Mouse (Mus musculus) MEL-GATA-1-ER (cell line): ENCODE measurements at regions not wholly inside any gene's neighbourhood (a gene's known extent, or its start where the extent isn't known, plus 50 kb on each side); places are given as distances from the start of the nearest gene placed in this dataset.
A peak's percentile ranks its signal among the peaks of the same experiment; 100 is the strongest.
"Not testable (repeated sequence)": the region's sequence is repeated elsewhere in the genome, so short reads cannot be mapped to it uniquely, and the experiment has no call there.

Experiments
- DNase-seq: peaks from one replicate; pipeline ENCODE4 v3.0.0-alpha.2; 2012; ENCODE audit warnings: low read depth; ENCODE audit errors: extremely low read depth

GRCm38 (mm10) chr6:22523582-22524234 is 167.7 kb upstream of the Fam3c start:
- DNase-seq = no peak

DNA sequence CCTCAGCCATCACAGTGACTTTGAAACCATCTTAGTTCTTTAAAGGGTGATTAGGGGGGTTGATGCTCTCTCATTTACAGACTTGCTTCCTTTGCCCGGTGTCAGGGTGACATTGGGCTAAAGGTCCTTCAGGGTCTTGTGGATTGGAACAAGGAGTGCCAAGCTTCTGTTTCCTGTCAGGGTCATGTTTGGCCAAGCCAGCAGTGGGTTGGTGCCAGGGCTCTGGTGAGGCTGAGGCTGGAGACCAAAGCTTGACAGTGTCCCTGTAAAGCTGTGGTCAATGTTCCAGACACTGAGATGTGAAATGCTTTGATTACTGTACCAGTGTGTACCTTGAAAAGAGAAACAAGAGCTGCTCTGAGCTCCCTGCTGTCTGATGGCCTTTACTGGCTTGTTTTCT is 150.8 kb upstream of the Fam3c start:
- no peak for DNase-seq

- DNase-seq = no peak
Measured at GRCm38 (mm10) chr6:22497306-22497705, 141.3 kb upstream of the Fam3c start.

GRCm38 (mm10) chr6:22496471-22496870 is 140.4 kb upstream of the Fam3c start:
- DNase-seq = no peak

- peak; percentile 62 for DNase-seq
Measured at GRCm38 (mm10) chr6:22493632-22494260, 137.7 kb upstream of the Fam3c start.

DNA sequence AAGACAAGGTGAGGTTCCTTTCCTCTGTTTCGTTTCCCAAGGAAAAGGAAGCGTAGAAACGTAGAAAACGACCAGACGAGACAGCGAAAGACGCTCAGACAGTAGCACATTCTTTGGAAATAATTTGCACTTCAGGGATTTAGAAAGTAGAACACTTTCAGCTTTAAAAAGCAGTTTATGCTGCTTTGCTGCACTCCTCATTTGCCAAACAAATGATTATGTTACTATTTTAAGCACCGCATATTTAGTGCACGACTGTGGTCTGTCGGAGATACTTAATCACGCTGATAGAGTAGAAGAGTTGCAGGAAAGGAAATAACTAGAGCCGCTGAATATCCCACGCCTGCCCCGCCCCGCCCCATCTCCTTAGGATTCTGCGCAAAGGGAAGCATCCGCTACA is 136.9 kb upstream of the Fam3c start:
- DNase-seq = no peak

DNA sequence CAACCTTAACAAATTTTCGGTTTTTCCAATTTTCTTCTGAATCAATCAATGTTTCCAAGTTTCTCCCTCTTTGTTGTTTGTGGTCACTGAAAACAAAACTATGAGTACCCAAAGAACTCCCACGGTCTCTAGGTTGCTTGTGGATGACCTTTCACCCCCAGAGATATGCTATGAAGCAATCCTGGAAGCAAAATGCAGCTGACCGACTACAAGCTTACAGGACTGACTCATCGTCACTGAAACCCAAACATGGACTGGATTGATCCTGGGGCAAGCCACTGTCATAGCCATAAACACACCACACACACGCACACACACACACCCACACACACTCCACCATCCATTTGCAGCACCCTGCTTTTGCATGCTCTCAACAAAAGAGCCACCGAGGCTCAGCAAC is 134.7 kb upstream of the Fam3c start:
- DNase-seq = no peak

- DNase-seq = peak; percentile 63
Measured at GRCm38 (mm10) chr6:22487467-22487866, 131.4 kb upstream of the Fam3c start.

DNA sequence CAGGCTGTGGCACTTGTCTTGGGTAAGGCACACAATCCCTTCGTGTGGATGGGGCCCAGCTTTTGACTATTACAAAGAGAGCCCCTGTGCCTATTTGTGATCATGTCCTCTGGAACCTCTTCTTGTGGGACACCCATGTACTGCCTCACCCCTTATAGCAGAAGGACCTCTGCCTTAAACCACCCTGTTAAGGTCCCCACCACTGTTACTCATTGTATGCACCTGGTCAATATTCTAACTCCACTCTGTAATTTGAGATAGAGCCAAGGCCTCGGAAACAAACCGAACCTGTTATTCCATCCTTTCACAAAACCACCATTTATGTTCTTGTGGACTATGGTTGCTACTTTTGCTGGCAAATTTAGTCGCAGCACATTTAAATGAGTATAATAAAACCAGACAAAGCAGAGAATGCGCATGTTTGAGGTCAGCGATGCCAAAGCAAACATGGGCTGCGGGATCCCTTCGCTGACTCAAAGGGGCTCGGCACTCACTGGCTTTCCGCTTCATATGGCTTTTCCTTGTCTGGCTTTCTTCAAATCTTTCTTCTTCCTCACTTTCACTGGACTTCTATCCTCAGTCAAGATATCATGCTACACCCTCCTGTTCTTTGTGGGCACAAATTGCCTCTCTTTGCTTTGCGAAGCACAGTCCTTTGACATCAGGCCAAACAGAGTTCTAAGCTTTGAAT is 129.9 kb upstream of the Fam3c start:
- no peak for DNase-seq

- not testable (repeated sequence) for DNase-seq
Measured at GRCm38 (mm10) chr6:22482257-22482656, 126.2 kb upstream of the Fam3c start.

- peak; percentile 92 for DNase-seq
Measured at GRCm38 (mm10) chr6:22474604-22475003, 118.6 kb upstream of the Fam3c start.

DNA sequence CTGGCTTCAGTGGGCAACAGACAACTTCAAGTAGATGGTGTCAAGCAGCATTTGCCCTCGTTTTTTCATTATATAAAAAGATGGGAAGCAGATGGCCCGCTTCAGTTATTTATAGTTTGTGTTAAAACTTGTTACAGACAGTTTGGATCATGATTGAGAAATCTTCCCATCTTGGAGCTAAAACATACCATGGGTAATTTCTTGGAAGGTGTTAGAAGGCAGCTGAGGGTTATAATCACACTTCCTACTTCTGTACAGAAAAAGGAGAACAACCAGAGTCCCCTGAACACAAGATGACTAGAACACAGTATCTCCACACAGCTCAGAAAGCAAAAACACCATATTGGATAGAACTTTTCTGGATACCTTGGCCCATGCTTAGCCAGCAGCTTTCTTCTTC is 118.0 kb upstream of the Fam3c start:
- DNase-seq = peak; percentile 90

DNA sequence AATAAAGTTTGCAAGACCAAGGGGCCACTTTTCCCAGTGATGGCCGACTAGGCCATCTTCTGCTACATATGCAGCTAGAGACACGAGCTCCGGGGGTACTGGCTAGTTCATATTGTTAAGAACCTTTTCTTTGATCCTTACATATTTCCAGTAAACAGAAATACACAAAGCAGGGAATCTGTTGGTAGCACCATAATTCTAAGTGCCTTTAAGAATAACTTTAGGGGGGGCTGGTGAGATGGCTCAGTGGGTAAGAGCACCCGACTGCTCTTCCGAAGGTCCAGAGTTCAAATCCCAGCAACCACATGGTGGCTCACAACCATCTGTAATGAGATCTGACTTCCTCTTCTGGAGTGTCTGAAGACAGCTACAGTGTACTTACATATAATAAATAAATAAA is 116.4 kb upstream of the Fam3c start:
- DNase-seq = not testable (repeated sequence)

- DNase-seq = no peak
Measured at GRCm38 (mm10) chr6:22467334-22467993, 111.4 kb upstream of the Fam3c start.

GRCm38 (mm10) chr6:22465926-22466325 is 109.9 kb upstream of the Fam3c start:
- DNase-seq = no peak

DNA sequence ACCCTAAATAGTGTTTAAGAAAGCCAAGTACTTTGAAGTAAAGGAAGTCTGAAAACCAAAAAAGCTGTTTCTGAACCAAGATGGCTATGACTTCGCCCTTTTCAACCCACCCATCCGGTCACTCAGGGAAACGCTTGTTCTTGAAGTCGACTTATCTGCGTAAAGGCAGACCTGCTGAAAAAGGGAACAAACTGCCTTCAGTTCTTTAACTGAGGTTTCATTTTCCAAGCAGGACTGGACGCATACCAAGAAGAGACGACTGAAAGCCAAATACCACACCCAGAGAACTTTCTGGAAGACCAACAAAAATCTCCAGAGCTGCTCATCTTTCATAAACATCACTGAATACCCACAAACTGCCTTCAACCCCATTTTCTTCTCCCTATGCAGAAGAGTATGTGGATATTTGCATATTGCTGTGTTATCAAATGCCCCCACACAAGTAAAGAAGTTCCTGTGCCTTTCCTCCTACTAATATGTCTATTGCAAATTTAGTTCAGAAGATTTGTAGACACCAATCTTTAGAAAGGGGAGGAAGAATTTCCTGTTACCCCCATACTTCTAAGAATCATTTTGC is 103.5 kb upstream of the Fam3c start:
- peak; percentile 93 for DNase-seq

GRCm38 (mm10) chr6:22452203-22452602 is 96.2 kb upstream of the Fam3c start:
- DNase-seq = no peak

- no peak for DNase-seq
Measured at GRCm38 (mm10) chr6:22450501-22450900, 94.5 kb upstream of the Fam3c start.

DNA sequence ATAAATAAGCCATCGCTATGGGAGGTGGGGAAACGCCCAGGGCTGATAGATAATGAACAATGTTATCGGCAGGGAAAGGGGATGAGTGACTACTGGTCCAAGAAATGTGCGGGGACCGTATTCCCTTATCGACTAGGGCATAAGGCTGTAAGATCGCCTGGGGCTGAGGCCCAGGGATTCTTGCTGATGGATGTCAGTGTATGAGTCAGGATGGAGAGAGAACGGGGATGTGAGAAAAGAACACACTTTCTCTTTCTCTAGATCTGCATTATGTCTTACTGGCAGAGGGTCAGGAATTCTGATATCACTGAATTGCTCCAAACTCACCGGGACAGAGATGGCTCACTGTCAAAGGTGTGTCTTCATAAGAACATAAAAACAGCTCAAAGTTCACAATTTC is 92.9 kb upstream of the Fam3c start:
- DNase-seq = no peak

GRCm38 (mm10) chr6:22447636-22448035 is 91.6 kb upstream of the Fam3c start:
- DNase-seq = no peak

- no peak for DNase-seq
Measured at GRCm38 (mm10) chr6:22446621-22447310, 90.7 kb upstream of the Fam3c start.
